ENCODE assay signal across 17 mouse cellular contexts in the genomic region with DNA sequence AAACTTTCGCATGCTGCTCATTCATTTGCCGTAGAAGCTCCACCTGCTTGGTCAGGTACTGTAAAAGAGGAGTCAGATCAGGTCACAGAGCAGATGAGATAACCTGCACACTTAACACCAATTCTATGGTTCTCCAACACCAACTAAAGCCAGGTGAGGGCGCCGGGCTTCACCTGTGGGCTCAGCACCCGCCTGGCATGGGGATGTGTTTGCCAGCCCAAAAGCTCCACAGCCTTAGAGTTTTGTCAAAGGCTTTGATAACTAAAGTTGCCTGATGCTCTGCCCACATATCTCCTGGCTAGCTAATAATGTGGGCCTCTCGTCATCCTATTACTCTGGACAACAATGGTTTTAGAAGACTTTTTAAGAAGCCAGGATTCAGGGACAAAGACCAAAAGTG. TPM values are rescaled to one million over a fixed set of nuclear protein-coding genes. Genes with fewer than 3 reads are reported as not detected.
DNase-seq lines count a peak whose midpoint lies in the region; ATAC-seq and TF ChIP-seq lines count a peak whose summit lies in the region.
"Had no signal": no experiment of that assay in that cellular context is flagged by ENCODE, and none has a peak within 500 bp of the region (broad histone marks: within the 10 kb centered on the region; RNA-seq: fewer than 3 reads in every experiment).

No protein-coding gene starts in this region.

- H3K27me3 ChIP-seq in MEL (ENCODE audit: control insufficient read depth in 1 of 2, insufficient read depth in 2 of 2, low read length in 2 of 2): no peaks in the 10 kb centered on the region
- no peaks in the 10 kb centered on the region for H3K27me3 ChIP-seq in small intestine, adult 2 months (ENCODE audit: control insufficient read depth, insufficient read depth, low read length)
- H3K27me3 ChIP-seq: embryonic facial prominence, embryonic 12.5 days; heart, embryonic 15.5 days; hindbrain, embryonic 13.5 days; midbrain, embryonic 13.5 days; neural tube, embryonic 13.5 days had no signal

- no peak overlapping the region for H3K4me3 ChIP-seq in layer of hippocampus, adult 2 months
- no peak overlapping the region for H3K4me3 ChIP-seq in MEL (ENCODE audit: control insufficient read depth in 1 of 2, insufficient read depth in 1 of 2, low read depth in 2 of 2, low read length in 2 of 2)
- H3K4me3 ChIP-seq in small intestine, adult 2 months (ENCODE audit: low read depth, low read length): no peak overlapping the region
- H3K4me3 ChIP-seq: embryonic facial prominence, embryonic 12.5 days; heart, embryonic 15.5 days; hindbrain, embryonic 13.5 days; midbrain, embryonic 13.5 days; neural tube, embryonic 13.5 days had no signal

- no peaks in the 10 kb centered on the region for H3K79me2 ChIP-seq in MEL (ENCODE audit: control insufficient read depth, insufficient read depth, low read length, poor library complexity)

- peaks cover 0 to 5% of the 10 kb centered on the region in 2 experiments; a peak in 2 of 4 replicates for H3K36me3 ChIP-seq in MEL (ENCODE audit: control insufficient read depth in 1 of 2, insufficient read depth in 2 of 2, low read length in 2 of 2)
- H3K36me3 ChIP-seq in small intestine, adult 2 months (ENCODE audit: control insufficient read depth, insufficient read depth, low read length): peaks cover 37% of the 10 kb centered on the region

- ATAC-seq in monocyte, adult 5-6 weeks (replicated peaks; ENCODE audit: insufficient number of reproducible peaks, low FRiP score, low TSS enrichment, poor library complexity, severe bottlenecking): no peak
- ATAC-seq in erythroblast, adult 5-6 weeks (replicated peaks; ENCODE audit: low FRiP score, poor library complexity, severe bottlenecking): no peak
- ATAC-seq: midbrain, embryonic 13.5 days had no signal

- H3K9ac ChIP-seq in MEL (ENCODE audit: control insufficient read depth, low read depth, low read length, poor library complexity, severe bottlenecking): no peak overlapping the region
- H3K9ac ChIP-seq: embryonic facial prominence, embryonic 12.5 days; heart, embryonic 15.5 days; hindbrain, embryonic 13.5 days; midbrain, embryonic 13.5 days; neural tube, embryonic 13.5 days had no signal

- peak; percentile 10 to 39 for DNase-seq in cerebellum, postnatal 14 days
- DNase-seq in cerebellum, postnatal 36 days: no peak
- no peak for DNase-seq in layer of hippocampus, adult 2 months (ENCODE audit: low spot score in 2 of 2)
- no peak for DNase-seq in layer of hippocampus, adult 9-10 months (ENCODE audit: low spot score)
- no peak for DNase-seq in MEL (ENCODE audit: low read depth, low spot score)
- DNase-seq: adrenal gland, adult 2 months; cerebellum, adult 9-11 months; gastrocnemius, postnatal 10 days; lung, postnatal 4 days had no signal

- no peak for TF ChIP-seq POLR2A in MEL (IDR thresholded peaks at IDR 0.05; ENCODE audit: control insufficient read depth in 1 of 2, insufficient read depth in 1 of 2, low read depth in 1 of 2, low read length in 2 of 2, poor library complexity in 1 of 2)
- no peak for TF ChIP-seq POLR2A in small intestine, adult 2 months (IDR thresholded peaks at IDR 0.05; ENCODE audit: low read depth, low read length)

- H3K27ac ChIP-seq in layer of hippocampus, adult 2 months: no peak overlapping the region
- H3K27ac ChIP-seq in MEL (ENCODE audit: control insufficient read depth, low read depth, low read length): no peak overlapping the region
- H3K27ac ChIP-seq in small intestine, adult 2 months (ENCODE audit: insufficient read depth, low read depth, low read length): no peak overlapping the region
- H3K27ac ChIP-seq: embryonic facial prominence, embryonic 12.5 days; heart, embryonic 15.5 days; hindbrain, embryonic 13.5 days; midbrain, embryonic 13.5 days; neural tube, embryonic 13.5 days had no signal

- TF ChIP-seq EP300 in MEL (IDR thresholded peaks at IDR 0.05; ENCODE audit: low read depth in 1 of 2, low read length in 2 of 2): no peak

- H3K9me3 ChIP-seq in MEL (replicated peaks; ENCODE audit: insufficient read depth, low read length): no peaks in the 10 kb centered on the region
- H3K9me3 ChIP-seq: embryonic facial prominence, embryonic 12.5 days; heart, embryonic 15.5 days; hindbrain, embryonic 13.5 days; midbrain, embryonic 13.5 days; neural tube, embryonic 13.5 days had no signal

- H3K4me1 ChIP-seq in MEL (ENCODE audit: control insufficient read depth in 1 of 2, insufficient read depth in 2 of 2, low read length in 2 of 2): no peaks in the 10 kb centered on the region
- H3K4me1 ChIP-seq in small intestine, adult 2 months (ENCODE audit: control insufficient read depth, insufficient read depth, insufficient read length, low read length): peaks cover 5% of the 10 kb centered on the region; the same call in 1 of the 2 replicates
- H3K4me1 ChIP-seq: embryonic facial prominence, embryonic 12.5 days; hindbrain, embryonic 13.5 days; neural tube, embryonic 13.5 days had no signal

- 29% methylated on average over 6 of the region's 6 CpGs for WGBS in small intestine, adult 2 months

- peak; percentile 23 for TF ChIP-seq RAD21 in MEL (IDR thresholded peaks at IDR 0.05; ENCODE audit: low read depth, low read length)

- TF ChIP-seq CTCF in layer of hippocampus, adult 2 months (conservative IDR thresholded peaks at IDR 0.05): 0 out of 2 replicates have a peak, but pooled peaks have one; percentile 13
- peak in 2 of 3 experiments; percentile 19 to 22; a peak in 2 of 6 replicates for TF ChIP-seq CTCF in MEL (IDR thresholded peaks at IDR 0.05 in 2 of 3, conservative IDR thresholded peaks at IDR 0.05 in 1 of 3; ENCODE audit: control insufficient read depth in 1 of 3, insufficient read depth in 1 of 3, low read depth in 2 of 3, low read length in 3 of 3, poor library complexity in 1 of 3, severe bottlenecking in 1 of 3)
- peak; percentile 46; the same call in 1 of the 2 replicates for TF ChIP-seq CTCF in small intestine, adult 2 months (IDR thresholded peaks at IDR 0.05; ENCODE audit: extremely low read depth, insufficient read length, insufficient replicate concordance, low read depth, low read length)

TF ChIP-seq in MEL, 35 proteins besides CTCF, POLR2A, EP300 and RAD21:
- TF ChIP-seq SMC3 (IDR thresholded peaks at IDR 0.05; ENCODE audit: low read depth, low read length) (peak; percentile 43; the same call in 1 of the 2 replicates), ZC3H11A (IDR thresholded peaks at IDR 0.05; ENCODE audit: low read depth, low read length) (no peak; the same call in 1 of the 2 replicates)

RNA-seq across cellular contexts. Expression of gene Cdr2, which starts 21.5 kb away (rescaled TPM):
- 1 to 10 TPM; 3.6 to 4.4 TPM for total RNA-seq in layer of hippocampus, adult 2 months (2021)
- 12.9 and 15.8 TPM in 2 replicates for total RNA-seq in MEL (2012; rRNA removed)
- polyA plus RNA-seq in MEL (2012; ENCODE audit: insufficient read depth in 1 of 2, insufficient read length in 2 of 2, low read depth in 1 of 2, low replicate concordance in 2 of 2, missing spikeins in 1 of 2): 10 to 100 TPM in 1 of 2 experiments, not detected in 1; 17.4 TPM
- polyA plus RNA-seq in small intestine, adult 2 months (2012; rRNA removed): 37.1 and 51.7 TPM in 2 replicates
- 5.9 to 17.3 TPM (median 17.3 TPM) in 3 replicates for total RNA-seq in monocyte, adult 5-6 weeks (2017)
- total RNA-seq in erythroblast, adult 5-6 weeks (2015; ENCODE audit: low replicate concordance): 501 and 553 TPM in 2 replicates
- total RNA-seq in erythroblast, adult 5-6 weeks (2017; ENCODE audit: low replicate concordance): 1,057 and 1,255 TPM in 2 replicates

RNA-seq across cellular contexts. Expression of gene Mfsd13b, which starts 21.7 kb away (rescaled TPM):
- total RNA-seq in layer of hippocampus, adult 2 months (2021): 1 to 10 TPM; 1.2 to 1.8 TPM
- total RNA-seq in MEL (2012; rRNA removed): not detected in 2 replicates
- polyA plus RNA-seq in MEL (2012; ENCODE audit: insufficient read depth in 1 of 2, insufficient read length in 2 of 2, low read depth in 1 of 2, low replicate concordance in 2 of 2, missing spikeins in 1 of 2): under 1 TPM in 1 of 2 experiments, not detected in 1; 0.17 TPM
- polyA plus RNA-seq in small intestine, adult 2 months (2012; rRNA removed): 0.11 and 0.13 TPM in 2 replicates
- not detected in 3 replicates for total RNA-seq in monocyte, adult 5-6 weeks (2017)
- total RNA-seq in erythroblast, adult 5-6 weeks (2015; ENCODE audit: low replicate concordance): not detected in 2 replicates
- total RNA-seq in erythroblast, adult 5-6 weeks (2017; ENCODE audit: low replicate concordance): 0.26 TPM in 1 of 2 replicates, not detected in the other
- total RNA-seq: adrenal gland, adult 2 months; gastrocnemius, postnatal 10 days had no signal
- polyA plus RNA-seq: embryonic facial prominence, embryonic 12.5 days; midbrain, embryonic 13.5 days had no signal

RNA-seq across cellular contexts. Expression of gene Polr3e, which starts 43.1 kb away (rescaled TPM):
- total RNA-seq in layer of hippocampus, adult 2 months (2021): 10 to 100 TPM; 26.3 to 27.0 TPM
- 39.1 and 39.4 TPM in 2 replicates for total RNA-seq in MEL (2012; rRNA removed)
- 10 to 100 TPM in 1 of 2 experiments, not detected in 1; 50.1 TPM for polyA plus RNA-seq in MEL (2012; ENCODE audit: insufficient read depth in 1 of 2, insufficient read length in 2 of 2, low read depth in 1 of 2, low replicate concordance in 2 of 2, missing spikeins in 1 of 2)
- 6.9 and 10.9 TPM in 2 replicates for polyA plus RNA-seq in small intestine, adult 2 months (2012; rRNA removed)
- total RNA-seq in monocyte, adult 5-6 weeks (2017): 12.7 to 15.4 TPM (median 14.8 TPM) in 3 replicates
- 3.1 and 3.3 TPM in 2 replicates for total RNA-seq in erythroblast, adult 5-6 weeks (2015; ENCODE audit: low replicate concordance)
- 1.5 and 6.2 TPM in 2 replicates for total RNA-seq in erythroblast, adult 5-6 weeks (2017; ENCODE audit: low replicate concordance)

Comparison
In these comparisons a context has a peak if more than half of its experiments do, and no peak if none do; other contexts are left out.
1. DNase-seq: peak in cerebellum, postnatal 14 days (2 of 2); none in cerebellum, postnatal 36 days (0 of 2), layer of hippocampus, adult 2 months (0 of 2), layer of hippocampus, adult 9-10 months (single experiment) and MEL (single experiment).
2. RNA of gene Cdr2, which starts 21.5 kb away (total RNA-seq): 501 to 1,255 TPM in erythroblast, adult 5-6 weeks; 5.9 to 17.3 TPM in monocyte, adult 5-6 weeks, 12.9 to 15.8 TPM in MEL and 3.6 to 4.4 TPM in layer of hippocampus, adult 2 months; every median in the first group is over 10 times any median in the second.
3. Peak in every context shown above with its lines, with median percentiles within 50 percentile points of each other: CTCF ChIP-seq.